Mouse (Mus musculus): Measurements from ENCODE around the gene Cdc37l1.

The Cdc37l1 gene

DNA sequence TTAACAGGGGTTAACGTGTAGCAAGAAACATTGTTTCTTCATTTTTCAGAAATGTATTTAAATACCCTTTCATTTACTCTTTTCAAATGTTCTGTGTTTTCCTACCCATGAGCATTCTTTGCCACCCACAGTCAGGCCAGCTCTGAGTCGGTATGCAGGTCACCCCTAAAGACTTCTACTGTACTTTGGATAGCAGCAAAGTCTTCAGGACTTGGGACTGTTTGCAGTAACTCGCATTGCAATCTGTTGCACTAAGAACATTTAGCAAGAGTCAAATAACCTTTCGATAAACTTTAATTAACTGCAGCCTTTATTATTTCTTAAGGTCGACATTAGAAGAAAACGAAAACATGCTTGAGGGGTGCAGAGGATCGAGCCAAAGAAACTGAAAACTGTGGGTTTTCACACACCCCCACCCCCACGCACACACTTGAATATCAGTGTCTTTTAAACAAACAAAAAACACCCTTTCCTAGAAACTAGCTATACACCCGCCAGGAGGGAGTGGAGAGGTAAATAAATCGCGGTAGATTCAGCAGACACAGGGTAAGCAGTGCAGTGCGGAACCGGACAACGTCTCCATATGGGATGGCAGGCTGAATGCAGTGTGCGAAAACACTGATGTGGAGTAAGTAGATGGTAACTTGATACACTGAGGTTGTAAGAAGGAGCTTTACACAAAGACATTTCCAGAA, 56.0 kb downstream of the Cdc37l1 start:
- in situ Hi-C loops (cut with MseI, MboI): no loop called here

DNA sequence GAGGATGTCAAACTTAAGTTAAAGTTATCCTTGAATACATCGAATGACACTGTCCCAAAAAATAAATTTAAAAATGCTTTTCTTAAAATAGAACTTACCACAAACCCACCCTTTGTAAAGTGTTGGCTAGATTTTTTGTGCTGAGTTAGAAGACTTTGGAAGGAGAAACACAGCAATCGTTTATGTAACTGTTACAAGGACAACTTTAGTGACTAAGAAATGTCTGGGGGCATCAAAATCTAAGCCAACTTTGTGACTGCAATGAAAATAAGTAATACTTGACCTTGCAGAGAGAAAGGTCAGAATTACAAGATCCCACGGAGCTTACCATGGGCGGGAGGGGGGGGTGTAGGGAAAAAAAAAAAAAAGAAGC, 56.8 kb downstream of the Cdc37l1 start:
- in situ Hi-C loops (cut with MseI, MboI): no loop called here

DNA sequence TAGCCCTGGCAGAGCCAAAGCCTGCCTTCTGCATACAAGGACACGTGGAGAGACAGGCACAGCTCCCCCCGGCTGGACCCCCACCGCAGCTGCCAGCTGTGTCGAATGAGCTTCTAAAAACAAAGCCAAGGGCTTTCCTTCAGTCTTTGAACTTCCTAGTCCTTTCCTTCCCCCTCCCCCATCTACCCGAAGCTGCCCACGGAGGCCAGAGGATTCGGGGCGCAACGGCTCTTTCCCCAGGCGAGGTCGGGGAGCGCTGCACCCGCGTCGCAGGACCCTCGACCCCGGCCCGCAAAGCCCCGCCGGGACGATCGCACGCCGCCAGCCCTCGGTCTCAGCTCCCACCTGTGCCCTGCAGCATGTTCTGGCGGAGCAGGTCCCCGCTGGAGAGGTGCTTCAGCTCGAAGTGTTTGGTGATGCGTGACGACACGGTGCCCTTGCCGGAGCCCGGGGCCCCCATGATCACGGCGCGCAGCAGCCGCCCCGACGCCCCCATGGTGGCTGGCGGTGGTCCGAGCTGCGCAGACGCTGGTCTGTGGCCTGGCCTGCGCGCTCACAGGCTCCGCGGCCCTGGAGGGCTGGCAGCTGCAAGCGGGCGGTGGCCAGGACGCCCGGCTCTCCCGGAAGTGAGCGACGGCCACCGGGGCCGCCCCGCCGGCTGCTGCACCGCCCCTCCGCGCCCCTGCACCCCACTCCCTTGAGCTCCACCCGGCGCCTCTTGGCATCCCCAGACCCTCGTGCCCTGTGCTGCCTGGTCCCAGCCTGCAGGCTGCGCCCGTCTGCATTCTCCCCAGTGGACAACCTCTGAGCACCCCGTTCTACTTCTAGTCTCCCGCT, 57.4 kb downstream of the Cdc37l1 start, which contains the start of gene Ak3:
Gene Ak3, minus strand, starts transcription at position 628 of the 837 bp plus-strand sequence.
- in situ Hi-C loops (cut with MseI, MboI): no loop called here

DNA sequence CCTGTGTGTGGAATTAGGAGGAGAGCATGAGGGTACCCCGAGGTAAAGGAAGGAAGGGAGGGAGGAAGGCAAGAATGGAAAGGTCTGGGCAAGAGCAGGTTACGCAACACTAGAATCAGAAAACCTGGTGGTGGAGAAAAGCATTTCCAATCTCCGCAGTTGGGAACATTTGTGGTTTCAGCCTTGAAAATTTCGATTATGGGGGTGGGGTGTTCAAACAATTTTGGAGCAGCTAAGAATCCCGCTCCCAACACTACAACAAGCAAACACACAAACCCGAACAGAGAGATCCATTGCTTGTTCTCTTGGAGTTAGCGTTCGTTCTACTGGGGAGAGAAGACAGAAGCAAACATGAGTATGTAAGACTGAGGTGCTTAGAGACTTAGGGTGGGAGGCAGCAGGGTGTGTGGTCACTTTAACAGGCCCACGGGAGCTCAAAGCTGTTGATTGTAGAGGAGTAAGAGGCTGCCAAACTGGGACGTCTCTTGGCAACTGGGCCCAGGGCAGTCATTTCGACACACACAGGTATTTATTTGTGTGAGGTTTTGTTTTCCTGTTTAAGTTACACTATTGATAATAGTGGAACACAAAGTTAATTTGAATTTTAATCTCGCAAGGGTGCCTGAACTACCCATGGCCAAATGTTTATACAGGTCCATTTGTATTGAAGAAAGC, 59.4 kb downstream of the Cdc37l1 start:
- in situ Hi-C loops (cut with MseI, MboI): loop anchor here in 1 of 2 experiments (10.0 kb wide), 1 partner anchor 275 kb away; no protein-coding TSS in a partner anchor

DNA sequence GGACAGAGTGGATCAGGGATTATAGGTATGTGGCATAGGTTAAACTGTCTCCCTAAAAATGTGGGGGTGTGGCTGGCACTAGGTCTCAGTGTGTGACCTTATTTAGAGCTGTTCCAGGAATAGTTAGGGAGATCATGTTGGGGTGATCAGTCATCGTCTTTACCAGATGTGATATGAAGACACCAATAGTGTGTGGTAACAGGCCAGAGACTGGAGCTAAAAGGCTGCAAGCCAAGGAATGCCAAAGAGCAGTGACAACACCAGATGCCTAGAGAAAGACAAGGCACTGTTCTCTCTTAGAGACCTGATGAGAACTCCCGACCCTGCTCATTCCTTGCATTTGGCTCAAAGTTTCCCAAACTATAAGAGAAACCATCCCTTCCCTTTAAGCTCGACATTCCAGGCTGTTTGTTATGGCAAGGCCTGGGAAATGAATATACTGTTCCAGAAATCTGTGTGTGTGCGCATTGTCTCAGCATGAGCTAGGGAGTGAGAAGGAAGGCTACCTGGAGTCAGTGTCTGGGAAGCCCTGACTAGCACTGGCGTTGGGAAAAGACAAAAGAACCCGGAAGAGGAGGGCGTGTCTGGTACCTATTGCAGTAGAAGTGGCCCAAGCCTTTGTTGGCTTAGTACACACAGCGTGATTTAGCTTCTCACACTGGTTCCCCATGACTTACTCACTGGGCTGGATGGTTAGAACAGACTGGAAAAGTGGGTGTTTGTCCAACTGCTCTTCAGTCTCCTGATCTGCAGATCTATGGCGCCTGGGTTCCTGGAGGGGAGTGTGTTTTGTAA, 60.2 kb downstream of the Cdc37l1 start:
- in situ Hi-C loops (cut with MseI, MboI): loop anchor here in 1 of 2 experiments (10.0 kb wide), 1 partner anchor 276 kb away; no protein-coding TSS in a partner anchor

DNA sequence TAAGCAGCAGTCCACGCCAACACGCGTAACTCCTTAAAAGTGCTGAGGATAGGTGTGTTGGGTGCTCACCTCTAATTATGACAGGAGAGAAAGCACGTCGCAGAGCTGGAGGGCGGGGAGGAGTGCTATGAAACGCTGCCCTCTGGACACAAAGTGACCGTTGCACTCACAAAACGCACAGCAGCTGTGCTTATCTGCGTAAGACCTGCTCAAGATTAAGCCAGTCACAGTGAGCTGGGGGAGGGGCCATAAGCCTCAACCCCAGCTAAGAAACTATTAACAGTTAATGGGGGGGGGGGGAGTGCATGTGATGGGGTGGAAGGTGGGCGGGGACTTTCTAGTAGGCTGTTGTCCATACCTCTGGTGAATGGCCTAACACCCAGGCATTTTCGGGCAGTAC, 62.6 kb downstream of the Cdc37l1 start:
- in situ Hi-C loops (cut with MseI, MboI): loop anchor here in 1 of 2 experiments (10.0 kb wide), 1 partner anchor 278 kb away; no protein-coding TSS in a partner anchor

DNA sequence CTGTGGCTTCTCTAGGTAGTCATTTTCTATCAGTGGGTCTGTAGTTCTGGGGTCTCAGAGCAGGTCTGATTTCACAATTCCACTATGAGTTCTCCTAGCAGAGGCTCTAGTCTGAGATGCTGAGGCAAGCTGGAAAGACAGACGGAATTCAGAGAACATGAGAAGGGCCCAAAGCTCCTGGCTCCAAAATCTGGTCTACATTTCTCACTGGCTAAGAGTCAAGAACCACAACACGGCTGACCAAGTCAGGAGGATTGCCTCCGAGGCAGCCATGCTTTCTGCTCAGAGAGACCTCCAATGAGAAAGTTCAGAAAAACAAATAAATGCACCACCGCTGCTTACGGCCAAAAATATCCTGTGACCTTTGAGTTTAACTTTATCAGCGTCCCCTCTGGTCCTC, 64.4 kb downstream of the Cdc37l1 start:
- in situ Hi-C loops (cut with MseI, MboI): loop anchor here in 1 of 2 experiments (10.0 kb wide), 1 partner anchor 280 kb away; no protein-coding TSS in a partner anchor

DNA sequence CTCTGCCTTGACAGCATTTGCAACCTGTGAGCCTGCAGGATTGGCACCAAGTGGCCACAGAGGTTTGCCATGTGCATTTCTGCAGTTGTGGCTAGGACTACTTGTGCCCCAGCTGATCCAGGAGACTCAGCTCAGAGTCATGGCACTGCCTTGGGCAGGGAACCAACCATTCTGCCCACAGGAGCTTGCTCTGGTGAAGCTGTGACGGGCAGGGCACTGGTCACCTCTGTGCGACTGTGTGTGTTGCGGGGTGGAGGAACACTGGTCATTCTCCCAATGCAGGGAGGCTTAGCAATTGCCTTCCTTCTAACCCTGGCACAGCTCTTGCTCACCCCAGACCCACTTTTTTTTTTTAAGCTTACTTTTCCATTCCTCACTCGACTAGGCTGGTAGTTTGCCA, 65.3 kb downstream of the Cdc37l1 start:
- in situ Hi-C loops (cut with MseI, MboI): loop anchor here in 1 of 2 experiments (10.0 kb wide), 1 partner anchor 281 kb away; no protein-coding TSS in a partner anchor

DNA sequence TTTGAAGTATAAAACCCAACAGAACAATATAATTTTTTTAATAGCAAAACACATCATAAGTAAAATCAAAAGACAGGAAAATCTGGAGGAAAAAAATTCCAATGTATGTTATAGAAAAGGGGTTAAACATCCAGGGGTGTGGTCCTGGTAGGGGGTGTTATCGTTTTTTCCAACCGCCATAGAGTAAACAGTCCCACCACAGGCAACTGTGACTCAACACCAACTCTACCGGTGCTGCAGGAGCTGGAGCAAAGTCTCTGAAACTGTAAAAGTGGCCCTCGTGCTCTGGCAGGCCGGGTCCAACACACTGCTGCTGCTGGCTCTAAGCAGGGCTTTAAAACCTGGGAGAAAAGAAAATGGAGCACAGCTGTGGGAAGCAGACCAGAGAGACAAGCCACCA, 68.6 kb downstream of the Cdc37l1 start:
- in situ Hi-C loops (cut with MseI, MboI): loop anchor here in 1 of 2 experiments (10.0 kb wide), 1 partner anchor 284 kb away; no protein-coding TSS in a partner anchor

DNA sequence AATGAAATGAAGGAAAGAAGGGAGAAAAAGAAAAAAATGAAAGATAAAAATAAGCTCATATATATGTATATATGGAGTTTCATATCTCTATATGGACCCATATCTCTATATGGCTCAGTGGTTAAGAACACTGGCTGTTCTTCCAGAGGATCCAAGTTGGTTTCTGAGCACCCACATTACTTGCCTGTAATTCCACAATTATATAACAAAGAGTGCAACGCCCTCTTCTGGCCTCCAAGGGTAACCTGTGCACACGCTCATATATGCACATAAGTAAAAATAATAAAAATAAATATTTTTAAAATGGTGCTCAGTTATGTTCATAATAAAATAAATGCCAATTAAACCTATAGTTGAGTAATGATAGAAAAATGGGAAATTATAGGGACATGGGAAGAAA, 69.5 kb downstream of the Cdc37l1 start:
- in situ Hi-C loops (cut with MseI, MboI): loop anchor here (5.0 to 10.0 kb wide), 4 partner anchors 193 to 295 kb away; partner anchors contain the start of gene Jak2 (in 2 of the 2)

DNA sequence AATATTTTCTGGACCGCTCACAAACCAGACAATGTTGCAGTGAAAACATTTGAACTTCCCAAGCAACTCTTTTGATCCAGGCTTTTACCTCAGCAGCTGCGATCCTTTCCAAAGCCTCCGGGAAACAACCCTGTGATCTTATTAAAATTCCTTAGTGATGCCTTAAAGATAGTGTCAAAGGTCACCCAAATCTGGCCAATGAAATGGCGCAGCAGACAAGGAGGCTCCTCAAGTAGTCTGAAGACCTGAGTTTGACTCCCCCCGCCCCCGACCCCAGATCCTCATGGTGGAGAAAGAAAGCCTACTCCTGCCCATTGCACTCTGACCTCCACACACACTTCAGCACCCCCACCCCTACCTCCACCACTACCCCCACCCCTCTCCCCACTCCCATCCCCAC, 70.1 kb downstream of the Cdc37l1 start:
- in situ Hi-C loops (cut with MseI, MboI): loop anchor here (5.0 to 10.0 kb wide), 3 partner anchors 192 to 295 kb away; partner anchors contain the start of gene Jak2 (in 2 of the 2)

DNA sequence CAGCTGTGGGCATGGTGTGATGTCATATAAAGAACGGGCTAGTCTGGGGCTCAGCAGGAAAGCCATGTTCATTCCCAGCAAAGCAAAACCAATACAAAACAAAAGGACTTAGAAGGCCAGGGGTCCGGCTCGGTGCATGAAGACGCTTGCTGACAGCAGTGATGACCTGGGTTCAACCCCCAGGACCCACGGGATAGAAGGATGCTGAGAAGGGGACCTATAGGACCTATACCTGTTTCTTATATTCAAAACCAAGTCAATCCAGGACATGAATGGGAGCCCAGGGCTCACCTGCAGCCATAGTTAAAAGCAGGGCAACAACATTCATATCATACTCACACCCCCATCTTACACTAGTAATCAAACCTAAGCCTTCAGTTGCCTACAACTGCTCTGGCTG, 72.9 kb downstream of the Cdc37l1 start:
- in situ Hi-C loops (cut with MseI, MboI): loop anchor here (5.0 to 10.0 kb wide), 3 partner anchors 189 to 292 kb away; partner anchors contain the start of gene Jak2 (in 2 of the 2)

DNA sequence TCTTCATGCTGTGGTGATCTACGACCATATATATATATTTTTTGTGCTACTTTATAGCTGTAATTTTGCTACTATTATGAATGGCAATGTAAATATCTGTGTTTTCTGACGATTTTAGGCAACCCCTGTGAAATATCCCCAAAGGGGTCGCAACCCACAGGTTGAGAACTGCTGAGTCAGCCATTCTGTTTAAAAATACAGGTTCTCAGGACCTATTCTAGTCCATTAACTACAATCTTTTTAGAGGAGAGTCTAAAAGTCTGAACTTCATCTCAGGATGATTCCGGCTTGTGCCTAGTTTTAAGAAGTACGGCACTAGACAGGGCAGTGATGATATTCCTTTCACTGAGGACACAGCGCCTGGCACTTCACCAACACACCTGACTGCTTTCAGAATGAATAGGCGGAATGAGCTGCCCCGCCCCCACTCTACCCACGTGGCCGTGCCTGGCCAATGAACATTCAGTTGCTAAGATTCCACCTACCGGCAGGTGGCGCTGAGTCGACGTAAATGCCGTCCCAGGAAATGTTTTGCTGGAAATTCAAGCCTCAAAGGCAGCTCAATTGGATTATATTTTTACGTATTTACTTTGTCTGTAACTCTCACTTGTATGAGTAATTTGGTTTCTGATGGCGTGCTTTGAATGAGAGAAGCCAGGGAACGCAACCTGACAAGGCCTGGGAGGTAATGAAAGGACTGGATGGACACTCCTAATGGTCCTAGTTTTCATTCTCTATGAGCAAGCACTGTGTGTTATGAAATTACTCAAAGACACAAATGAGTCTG, 73.6 kb downstream of the Cdc37l1 start:
- in situ Hi-C loops (cut with MseI, MboI): loop anchor here (5.0 to 10.0 kb wide), 3 partner anchors 189 to 291 kb away; partner anchors contain the start of gene Jak2 (in 2 of the 2)

DNA sequence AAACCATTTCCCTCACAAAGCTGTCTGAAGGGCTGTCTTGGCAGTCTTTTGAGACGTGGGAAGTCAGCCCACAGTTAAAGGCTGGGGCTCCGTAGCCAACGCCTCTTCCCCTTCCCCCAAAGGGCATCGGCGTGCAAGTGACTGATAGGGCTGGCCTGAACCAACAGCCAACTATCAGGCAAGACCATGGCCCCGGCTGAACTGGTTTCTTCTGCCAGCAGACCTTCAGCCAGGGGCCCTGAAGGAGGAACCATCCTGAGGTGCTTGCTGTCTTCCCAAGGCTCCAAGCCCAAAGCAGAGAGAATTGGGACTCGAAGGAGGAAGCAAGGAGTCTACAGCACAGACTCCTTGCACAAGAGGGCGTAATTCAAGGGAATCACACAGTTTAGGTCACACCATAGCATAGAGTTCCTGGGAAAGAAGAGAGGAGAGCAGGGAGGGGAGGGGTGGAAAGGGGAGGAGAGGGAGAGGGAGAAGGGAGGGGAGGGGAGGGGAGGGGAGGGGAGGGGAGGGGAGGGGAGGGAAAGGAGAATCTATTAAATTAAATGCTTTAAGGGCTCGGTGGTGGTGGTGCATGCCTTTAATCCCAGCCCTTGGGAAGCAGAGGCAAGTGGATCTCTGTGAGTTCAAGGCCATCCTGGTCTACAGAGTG, 74.4 kb downstream of the Cdc37l1 start:
- in situ Hi-C loops (cut with MseI, MboI): loop anchor here (5.0 to 10.0 kb wide), 3 partner anchors 188 to 290 kb away; partner anchors contain the start of gene Jak2 (in 2 of the 2)

DNA sequence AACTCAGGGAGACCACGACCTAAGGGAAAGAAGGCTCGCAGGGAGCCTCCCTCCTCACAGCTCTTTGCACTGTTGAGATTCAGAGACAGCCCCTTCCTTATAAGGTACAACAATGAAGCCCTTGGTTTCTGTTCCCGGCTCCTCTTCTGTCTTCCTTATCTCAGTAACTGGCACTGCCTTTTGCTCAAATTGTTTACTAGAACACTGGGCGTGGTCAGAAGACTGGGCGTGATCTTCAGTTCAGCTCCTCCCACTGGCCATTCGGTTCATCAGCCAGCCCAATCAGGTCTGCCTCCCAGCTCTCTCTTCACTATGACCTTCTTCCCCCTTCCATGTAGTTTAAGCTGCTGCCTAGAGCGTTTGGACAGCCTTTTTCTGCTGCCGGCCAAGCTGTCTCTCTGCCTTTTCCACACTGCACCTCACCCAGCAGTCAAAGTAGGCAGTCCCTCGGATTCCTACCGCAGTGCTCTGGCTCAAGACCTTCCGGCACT, 76.9 kb downstream of the Cdc37l1 start:
- in situ Hi-C loops (cut with MseI, MboI): loop anchor here (10.0 kb wide), 2 partner anchors 188 to 288 kb away; partner anchors contain the start of gene Jak2 (in 1 of the 2)

DNA sequence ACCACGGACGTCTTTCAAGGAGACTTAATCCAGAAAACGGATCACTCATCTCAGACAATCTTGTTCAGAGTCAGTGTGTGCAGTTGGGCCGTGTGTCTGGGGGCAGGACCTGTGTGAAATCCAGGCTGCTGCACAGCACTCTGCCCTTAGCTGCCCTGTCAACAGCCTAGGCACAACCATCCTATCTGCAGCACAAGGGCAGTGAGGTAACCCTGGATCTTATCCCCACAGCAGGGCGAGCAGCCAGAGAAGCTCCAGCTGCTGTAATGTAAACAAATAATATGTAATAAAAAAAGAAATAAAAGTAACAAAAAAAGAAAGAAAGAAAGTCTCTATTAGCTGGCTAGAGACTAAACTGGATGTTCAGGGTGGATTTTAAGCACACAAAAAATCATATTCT, 79.0 kb downstream of the Cdc37l1 start:
- in situ Hi-C loops (cut with MseI, MboI): loop anchor here (10.0 kb wide), 2 partner anchors 186 to 286 kb away; partner anchors contain the start of gene Jak2 (in 1 of the 2)

DNA sequence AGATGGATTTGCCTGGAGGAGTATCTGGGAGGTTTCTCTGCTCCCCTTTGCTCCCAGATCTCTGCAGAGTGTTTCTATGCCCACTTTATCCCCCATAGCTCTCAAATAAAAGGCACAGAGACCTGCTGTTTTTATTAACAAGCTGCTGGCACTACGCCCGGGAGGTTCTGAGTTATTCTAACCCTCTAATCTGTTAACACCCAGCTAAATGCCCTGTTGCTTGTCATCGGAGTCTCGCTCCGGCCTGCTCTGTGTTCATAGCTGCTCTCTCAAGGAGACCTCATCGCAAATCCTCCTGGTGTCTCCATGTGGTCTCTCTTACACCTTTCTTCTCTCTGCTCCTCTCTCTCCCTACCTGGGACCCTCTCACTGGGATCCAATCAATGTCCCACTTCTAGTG, 84.7 kb downstream of the Cdc37l1 start:
- in situ Hi-C loops (cut with MseI, MboI): no loop called here
